Mouse (Mus musculus) cerebellum, adult 11 months (tissue): ENCODE results near the gene Kif23.

Experiments
- DNase-seq: peaks from one replicate; pipeline ENCODE4 v3.0.0; 2022

The Kif23 gene

GRCm38 (mm10) chr9:61902445-61902844 lies 44.1 kb downstream of the Kif23 start:
- no peak for DNase-seq

- no peak for DNase-seq
Measured at GRCm38 (mm10) chr9:61901574-61901973, 45.0 kb downstream of the Kif23 start.

GRCm38 (mm10) chr9:61899804-61900203 lies 46.8 kb downstream of the Kif23 start:
- peak; percentile 77 for DNase-seq

- DNase-seq: peak; percentile 63
Measured at GRCm38 (mm10) chr9:61898401-61898800, 48.2 kb downstream of the Kif23 start.

- no peak for DNase-seq
Measured at GRCm38 (mm10) chr9:61895014-61895413, 51.6 kb downstream of the Kif23 start.

GRCm38 (mm10) chr9:61889855-61890254 lies 56.7 kb downstream of the Kif23 start:
- no peak for DNase-seq

GRCm38 (mm10) chr9:61887661-61888379 lies 58.8 kb downstream of the Kif23 start:
- DNase-seq: no peak

- DNase-seq: no peak
Measured at GRCm38 (mm10) chr9:61885964-61886363, 60.6 kb downstream of the Kif23 start.

- no peak for DNase-seq
Measured at GRCm38 (mm10) chr9:61884936-61885335, 61.6 kb downstream of the Kif23 start.

GRCm38 (mm10) chr9:61884375-61884774 lies 62.2 kb downstream of the Kif23 start:
- DNase-seq: no peak

GRCm38 (mm10) chr9:61882179-61882578 lies 64.4 kb downstream of the Kif23 start:
- DNase-seq: no peak

GRCm38 (mm10) chr9:61878889-61879288 lies 67.7 kb downstream of the Kif23 start:
- DNase-seq: peak; percentile 27

- DNase-seq: no peak
Measured at GRCm38 (mm10) chr9:61877373-61878112, 69.0 kb downstream of the Kif23 start.

GRCm38 (mm10) chr9:61873325-61873724 lies 73.2 kb downstream of the Kif23 start:
- DNase-seq: no peak

- no peak for DNase-seq
Measured at GRCm38 (mm10) chr9:61872246-61872941, 74.2 kb downstream of the Kif23 start.

- DNase-seq: no peak
Measured at GRCm38 (mm10) chr9:61871839-61872238, 74.7 kb downstream of the Kif23 start.

- DNase-seq: no peak
Measured at GRCm38 (mm10) chr9:61867659-61868058, 78.9 kb downstream of the Kif23 start.
